Mouse (Mus musculus): Measurements from ENCODE around the gene Fez1. TPM values are rescaled to one million over a fixed set of nuclear protein-coding genes. Genes with fewer than 3 reads are reported as not detected.
A peak's percentile ranks its signal among the peaks of the same experiment; 100 is the strongest.

The Fez1 gene
- total RNA-seq, 4 experiments from 2014 or later = 256 to 280 (median 266) TPM

GRCm38 (mm10) chr9:36833043-36833881, 11.6 kb downstream of the Fez1 start:
- peak; percentile 52 to 61 for DNase-seq (ENCODE audit: low spot score in 2 of 2)

GRCm38 (mm10) chr9:36833914-36834313, 12.2 kb downstream of the Fez1 start:
- DNase-seq (ENCODE audit: low spot score in 2 of 2) = no peak

- no peak for DNase-seq (ENCODE audit: low spot score in 2 of 2)
Observed at GRCm38 (mm10) chr9:36846346-36846745, 24.7 kb downstream of the Fez1 start.

GRCm38 (mm10) chr9:36848661-36849060, 27.0 kb downstream of the Fez1 start:
- DNase-seq (ENCODE audit: low spot score in 2 of 2) = no peak

- peak in 1 of 2 experiments; percentile 46 for DNase-seq (ENCODE audit: low spot score in 2 of 2)
Observed at GRCm38 (mm10) chr9:36850091-36850490, 28.4 kb downstream of the Fez1 start.

GRCm38 (mm10) chr9:36852175-36852574, 30.5 kb downstream of the Fez1 start:
- DNase-seq (ENCODE audit: low spot score in 2 of 2) = no peak

GRCm38 (mm10) chr9:36856351-36856750, 34.7 kb downstream of the Fez1 start:
- DNase-seq (ENCODE audit: low spot score in 2 of 2) = no peak

- DNase-seq (ENCODE audit: low spot score in 2 of 2) = no peak
Observed at GRCm38 (mm10) chr9:36857476-36858117, 35.9 kb downstream of the Fez1 start.

GRCm38 (mm10) chr9:36858677-36859076, 37.0 kb downstream of the Fez1 start:
- DNase-seq (ENCODE audit: low spot score in 2 of 2) = peak in 1 of 2 experiments; percentile 68

- DNase-seq (ENCODE audit: low spot score in 2 of 2) = no peak
Observed at GRCm38 (mm10) chr9:36862576-36862975, 40.9 kb downstream of the Fez1 start.

- DNase-seq (ENCODE audit: low spot score in 2 of 2) = no peak
Observed at GRCm38 (mm10) chr9:36863694-36864093, 42.0 kb downstream of the Fez1 start.

GRCm38 (mm10) chr9:36864862-36865813, 43.5 kb downstream of the Fez1 start:
- DNase-seq (ENCODE audit: low spot score in 2 of 2) = peak in 1 of 2 experiments; percentile 58

- no peak for DNase-seq (ENCODE audit: low spot score in 2 of 2)
Observed at GRCm38 (mm10) chr9:36868662-36869061, 47.0 kb downstream of the Fez1 start.

- no peak for DNase-seq (ENCODE audit: low spot score in 2 of 2)
Observed at GRCm38 (mm10) chr9:36870263-36870662, 48.6 kb downstream of the Fez1 start.

GRCm38 (mm10) chr9:36873796-36874195, 52.1 kb downstream of the Fez1 start:
- no peak for DNase-seq (ENCODE audit: low spot score in 2 of 2)

- no peak for DNase-seq (ENCODE audit: low spot score in 2 of 2)
Observed at GRCm38 (mm10) chr9:36876313-36876712, 54.6 kb downstream of the Fez1 start.

- DNase-seq (ENCODE audit: low spot score in 2 of 2) = no peak
Observed at GRCm38 (mm10) chr9:36876787-36877186, 55.1 kb downstream of the Fez1 start.

GRCm38 (mm10) chr9:36881615-36882014, 60.0 kb downstream of the Fez1 start:
- DNase-seq (ENCODE audit: low spot score in 2 of 2) = no peak

GRCm38 (mm10) chr9:36882034-36882745, 60.5 kb downstream of the Fez1 start:
- peak in 1 of 2 experiments; percentile 81 for DNase-seq (ENCODE audit: low spot score in 2 of 2)

GRCm38 (mm10) chr9:36883569-36883968, 61.9 kb downstream of the Fez1 start:
- DNase-seq (ENCODE audit: low spot score in 2 of 2) = no peak

GRCm38 (mm10) chr9:36885237-36885636, 63.6 kb downstream of the Fez1 start:
- DNase-seq (ENCODE audit: low spot score in 2 of 2) = no peak
